Mouse (Mus musculus) c-Kit-positive CD71-positive TER-119-negative erythroid progenitor cells, embryonic 14.5 days (primary cell): ENCODE results near the gene Ldb1.
"Not testable (repeated sequence)": the region's sequence is repeated elsewhere in the genome, so short reads cannot be mapped to it uniquely, and the experiment has no call there.

ENCODE experiments used
- DNase-seq: peaks from one replicate; pipeline ENCODE4 v3.0.0-alpha.2; 2013; ENCODE audit warnings: low read depth

Gene Ldb1

DNA sequence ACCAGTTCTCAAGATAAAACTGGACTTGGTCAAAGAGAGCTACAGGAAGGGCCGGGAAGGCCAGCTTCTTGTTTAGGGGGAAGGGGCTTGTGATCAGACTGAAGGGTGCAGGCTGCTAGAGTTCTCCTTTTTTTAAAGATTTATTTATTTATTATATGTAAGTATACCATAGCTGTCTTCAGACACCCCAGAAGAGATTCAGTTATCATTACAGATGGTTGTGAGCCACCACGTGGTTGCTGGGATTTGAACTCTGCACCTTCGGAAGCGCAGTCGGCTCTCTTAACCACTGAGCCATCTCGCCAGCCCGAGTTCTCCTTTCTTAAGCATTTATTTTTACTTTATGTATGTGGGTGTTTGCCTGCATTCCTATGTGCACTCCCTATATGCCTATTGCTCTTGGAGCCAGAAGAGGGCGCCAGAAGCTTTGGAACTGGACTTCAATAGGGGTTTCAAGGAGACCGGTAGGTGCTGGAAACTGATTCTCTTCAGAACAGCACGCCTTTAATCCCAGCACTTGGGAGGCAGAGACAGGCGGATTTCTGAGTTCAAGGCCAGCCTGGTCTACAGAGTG lies 16.2 kb downstream of the Ldb1 start:
- no peak for DNase-seq

DNA sequence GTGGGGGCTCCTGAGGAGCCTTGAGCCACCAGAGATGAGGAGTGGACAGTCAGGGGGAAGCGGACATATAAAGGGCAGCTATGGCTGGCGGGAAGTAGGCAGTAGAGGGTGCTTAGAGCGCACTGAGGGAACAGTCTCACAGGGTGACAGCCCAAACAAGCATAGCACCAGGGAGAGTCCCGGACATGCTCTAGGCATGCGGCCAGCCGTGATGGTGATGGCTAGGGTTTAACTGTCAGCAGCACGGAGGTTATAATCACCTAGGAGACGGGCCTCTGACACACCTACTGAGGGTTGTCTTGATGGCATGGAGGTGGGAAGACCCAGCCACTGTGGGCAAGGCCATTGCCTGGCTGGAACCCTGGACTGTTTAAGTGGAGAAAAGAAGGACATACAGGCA lies 18.4 kb downstream of the Ldb1 start:
- DNase-seq, result no peak

DNA sequence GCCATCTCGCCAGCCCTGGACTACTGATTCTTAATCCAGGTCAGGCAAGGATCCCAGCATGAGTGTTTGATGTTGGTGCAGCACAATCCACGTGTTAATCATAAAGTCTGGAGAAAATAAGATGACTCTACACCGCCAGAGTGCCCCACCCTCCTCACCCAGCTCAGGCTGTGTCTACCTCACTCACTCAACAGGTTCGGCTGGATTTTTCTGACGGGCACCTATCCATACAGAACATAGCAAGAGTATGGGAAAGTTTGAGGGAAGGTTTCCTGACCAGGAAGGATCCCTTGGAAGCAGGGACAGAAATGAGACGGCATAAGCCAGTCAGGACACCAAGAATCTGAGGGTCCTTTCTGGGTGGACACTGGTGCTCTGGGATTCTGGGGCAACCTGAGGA lies 20.1 kb downstream of the Ldb1 start:
- no peak for DNase-seq

DNA sequence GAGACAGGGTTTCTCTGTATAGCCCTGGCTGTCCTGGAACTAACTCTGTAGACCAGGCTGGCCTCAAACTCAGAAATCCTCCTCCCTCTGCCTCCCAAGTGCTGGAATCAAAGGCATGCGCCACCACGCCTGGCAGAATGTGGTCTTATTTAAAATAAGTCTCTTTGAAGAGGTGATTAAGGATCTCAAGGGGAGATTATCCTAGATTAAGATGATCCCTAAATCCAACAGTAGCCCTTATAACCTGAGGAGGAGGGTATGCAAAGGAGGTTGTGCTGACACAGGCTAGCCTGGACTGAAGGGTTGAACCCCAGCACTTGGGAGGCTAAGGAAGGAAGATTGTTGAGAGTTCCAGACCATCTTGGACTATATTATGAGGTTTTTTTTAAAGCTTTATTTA lies 29.0 kb downstream of the Ldb1 start:
- no peak for DNase-seq

DNA sequence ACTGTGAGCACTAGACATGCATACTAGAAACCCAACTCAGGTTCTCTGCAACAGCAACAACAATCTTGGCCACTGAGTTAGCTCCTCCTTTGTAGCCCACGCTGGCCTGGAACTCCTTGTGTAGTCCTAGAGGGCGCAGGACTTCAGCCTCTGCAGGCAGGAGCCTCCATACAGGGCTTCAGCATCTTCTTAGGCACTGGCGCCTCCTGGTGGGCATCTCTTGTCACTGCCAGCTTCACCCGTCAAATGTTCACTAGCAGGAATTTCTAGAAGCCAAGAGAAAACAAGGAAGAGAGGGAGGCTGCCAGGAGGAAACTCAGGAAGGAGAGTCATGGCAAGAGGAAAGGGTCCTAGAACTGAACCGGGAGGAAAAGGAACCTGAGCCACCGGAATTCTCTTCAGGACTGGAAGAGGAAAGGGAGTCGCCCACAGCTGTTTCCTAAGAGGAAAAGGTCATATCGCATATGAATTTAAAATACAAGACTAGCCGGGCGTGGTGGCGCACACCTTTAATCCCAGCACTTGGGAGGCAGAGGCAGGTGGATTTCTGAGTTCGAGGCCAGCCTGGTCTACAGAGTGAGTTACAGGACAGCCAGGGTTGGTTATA lies 30.3 kb downstream of the Ldb1 start:
- peak; percentile 79 for DNase-seq

DNA sequence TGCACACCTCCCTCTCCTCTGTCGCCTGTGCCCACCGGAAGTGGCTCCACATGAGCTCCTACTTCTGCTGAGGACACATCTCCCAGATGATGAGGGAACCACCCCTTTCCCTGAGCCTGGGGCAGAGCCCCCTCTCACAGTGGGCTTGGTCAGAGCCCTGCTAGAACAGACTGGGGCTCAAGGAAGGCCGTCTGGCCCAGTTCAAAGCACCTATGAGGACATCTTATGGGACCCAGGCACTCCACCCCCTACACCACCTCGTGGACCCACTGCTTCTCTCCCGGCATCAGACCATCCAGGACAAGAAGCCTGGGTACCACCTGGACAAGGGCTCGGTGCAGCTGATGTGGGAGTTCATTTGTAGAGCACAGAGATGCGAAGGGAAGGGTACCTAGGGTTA lies 39.3 kb downstream of the Ldb1 start:
- DNase-seq, result no peak

DNA sequence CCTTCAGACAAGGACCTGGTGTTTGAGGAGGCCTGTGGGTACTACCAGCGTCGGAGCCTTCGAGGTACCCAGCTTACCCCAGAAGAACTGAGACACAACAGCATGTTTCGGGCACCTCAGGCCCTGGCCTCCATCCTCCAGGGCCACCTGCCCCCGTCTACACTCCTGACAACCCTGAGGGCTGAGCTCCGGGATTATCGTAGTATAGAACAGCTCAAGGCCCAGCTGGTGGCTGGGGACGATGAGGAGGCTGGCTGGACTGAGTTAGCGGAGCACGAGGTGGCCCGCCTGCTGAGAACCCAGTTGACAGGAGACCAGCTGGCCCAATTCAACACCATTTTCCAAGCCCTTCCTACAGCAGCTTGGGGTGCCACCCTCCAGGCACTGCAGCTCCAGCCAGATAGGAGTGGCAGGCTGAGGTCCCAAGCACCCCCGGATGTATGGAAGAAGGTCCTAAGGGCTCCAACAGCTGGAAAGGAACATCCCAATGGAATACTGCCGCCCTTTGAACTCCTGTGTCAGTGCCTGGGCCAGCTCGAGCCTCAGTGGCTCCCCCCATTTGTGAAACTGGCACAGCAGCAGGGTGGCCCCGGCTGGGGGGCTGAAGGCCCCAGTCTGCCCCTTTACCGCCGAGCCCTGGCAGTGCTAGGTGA lies 40.1 kb downstream of the Ldb1 start:
- no peak for DNase-seq

DNA sequence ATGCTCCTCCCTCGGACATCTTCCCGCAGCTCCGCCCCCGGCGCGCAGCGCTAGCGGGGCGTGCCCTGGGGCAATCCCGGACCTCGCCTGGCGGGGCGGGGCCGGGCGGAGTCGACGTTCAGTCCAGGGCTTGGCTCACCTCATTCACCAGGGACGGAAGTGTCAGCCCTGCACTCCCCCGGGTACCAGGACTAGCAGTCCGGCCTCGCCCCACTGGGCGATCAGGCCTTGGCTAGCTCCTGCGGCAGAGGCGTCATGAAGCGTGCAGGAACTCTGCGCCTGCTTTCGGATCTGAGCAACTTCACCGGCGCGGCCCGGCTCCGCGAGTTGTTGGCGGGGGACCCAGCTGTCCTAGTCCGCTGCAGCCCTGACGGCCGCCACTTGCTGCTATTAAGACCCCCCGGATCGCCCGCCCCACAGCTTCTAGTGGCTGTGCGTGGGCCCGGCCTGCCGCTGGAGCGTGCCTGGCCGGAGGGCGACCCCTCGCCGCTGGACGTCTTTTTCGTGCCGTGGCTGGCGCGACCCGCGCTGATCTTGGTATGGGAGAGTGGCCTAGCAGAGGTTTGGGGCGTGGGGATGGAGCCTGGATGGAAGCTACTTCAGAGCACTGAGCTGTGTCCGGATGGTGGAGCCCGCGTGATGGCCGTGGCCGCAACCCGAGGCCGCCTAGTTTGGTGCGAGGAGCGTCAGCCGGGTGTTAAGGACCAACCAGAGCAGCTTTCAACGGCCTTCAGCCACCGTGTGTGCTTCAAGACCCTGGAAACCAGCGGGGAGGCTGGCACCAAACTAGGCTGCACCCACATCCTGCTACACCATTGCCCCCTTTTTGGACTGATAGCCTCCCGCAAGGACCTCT lies 41.4 kb downstream of the Ldb1 start, which contains the start of gene Hps6:
TSS of gene Hps6 (plus strand) at position 138 of the 856 bp plus-strand sequence.
- peak; percentile 81 for DNase-seq

DNA sequence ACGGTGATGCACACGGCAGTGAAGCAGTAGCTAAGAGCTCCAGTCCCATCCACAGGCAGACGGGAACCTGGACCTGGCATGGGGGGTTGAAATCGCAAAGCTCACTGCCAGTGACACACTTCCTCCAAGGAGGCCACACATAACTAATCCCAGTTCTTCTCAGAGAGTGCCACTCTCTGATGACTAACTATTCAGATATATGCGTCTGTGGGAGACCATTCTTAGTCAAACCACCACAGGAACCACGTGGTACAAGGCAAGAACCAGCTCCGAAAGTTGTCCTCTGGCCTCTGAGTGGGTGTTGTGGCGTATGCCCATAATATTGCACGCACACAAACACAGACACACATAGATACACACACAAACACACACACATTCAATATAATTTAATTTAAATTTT lies 42.7 kb downstream of the Ldb1 start:
- DNase-seq, result no peak

DNA sequence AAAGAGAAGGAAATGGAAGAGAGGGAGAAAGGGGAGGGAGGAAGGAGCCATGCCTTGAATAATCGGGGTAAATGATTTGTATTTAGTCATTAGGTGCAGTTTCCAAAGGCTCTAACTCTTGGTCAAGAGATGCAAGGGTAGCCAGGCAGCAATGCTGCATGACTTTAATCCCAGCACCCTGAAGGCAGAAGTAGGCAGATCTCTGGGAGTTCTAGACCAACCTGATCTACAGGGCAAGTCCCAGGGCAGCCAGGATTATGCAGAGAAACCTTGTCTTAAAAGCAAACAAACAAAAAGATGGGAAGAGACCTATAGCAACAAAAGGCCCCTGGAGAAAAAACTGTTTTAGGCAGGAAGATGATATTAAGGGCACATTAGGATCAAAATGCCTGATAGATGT lies 45.6 kb downstream of the Ldb1 start:
- no peak for DNase-seq

DNA sequence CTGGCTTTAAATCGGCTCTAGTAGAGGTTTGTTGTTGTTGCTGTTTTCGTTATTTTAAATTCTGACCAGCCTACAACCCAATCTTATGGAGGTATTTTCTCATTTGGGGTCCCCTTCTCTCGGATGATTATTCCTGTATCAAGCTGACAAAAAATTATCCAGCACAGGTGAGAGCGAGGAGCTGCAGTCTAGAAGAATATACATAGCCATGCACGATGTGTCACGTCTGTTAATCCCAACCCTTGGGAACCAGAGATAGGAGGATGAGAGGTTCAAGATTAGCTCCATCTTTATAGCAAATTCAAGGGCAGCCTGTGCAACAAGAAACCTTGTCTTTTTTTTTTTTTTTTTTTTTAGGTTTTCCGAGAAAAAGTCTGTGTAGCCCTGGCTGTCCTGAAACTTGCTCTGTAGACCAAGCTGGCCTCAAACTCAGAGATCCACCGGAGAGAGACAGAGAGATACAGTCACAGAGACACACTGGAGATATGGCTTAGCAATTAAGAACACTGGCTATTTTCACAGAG lies 46.3 kb downstream of the Ldb1 start:
- DNase-seq, result no peak

DNA sequence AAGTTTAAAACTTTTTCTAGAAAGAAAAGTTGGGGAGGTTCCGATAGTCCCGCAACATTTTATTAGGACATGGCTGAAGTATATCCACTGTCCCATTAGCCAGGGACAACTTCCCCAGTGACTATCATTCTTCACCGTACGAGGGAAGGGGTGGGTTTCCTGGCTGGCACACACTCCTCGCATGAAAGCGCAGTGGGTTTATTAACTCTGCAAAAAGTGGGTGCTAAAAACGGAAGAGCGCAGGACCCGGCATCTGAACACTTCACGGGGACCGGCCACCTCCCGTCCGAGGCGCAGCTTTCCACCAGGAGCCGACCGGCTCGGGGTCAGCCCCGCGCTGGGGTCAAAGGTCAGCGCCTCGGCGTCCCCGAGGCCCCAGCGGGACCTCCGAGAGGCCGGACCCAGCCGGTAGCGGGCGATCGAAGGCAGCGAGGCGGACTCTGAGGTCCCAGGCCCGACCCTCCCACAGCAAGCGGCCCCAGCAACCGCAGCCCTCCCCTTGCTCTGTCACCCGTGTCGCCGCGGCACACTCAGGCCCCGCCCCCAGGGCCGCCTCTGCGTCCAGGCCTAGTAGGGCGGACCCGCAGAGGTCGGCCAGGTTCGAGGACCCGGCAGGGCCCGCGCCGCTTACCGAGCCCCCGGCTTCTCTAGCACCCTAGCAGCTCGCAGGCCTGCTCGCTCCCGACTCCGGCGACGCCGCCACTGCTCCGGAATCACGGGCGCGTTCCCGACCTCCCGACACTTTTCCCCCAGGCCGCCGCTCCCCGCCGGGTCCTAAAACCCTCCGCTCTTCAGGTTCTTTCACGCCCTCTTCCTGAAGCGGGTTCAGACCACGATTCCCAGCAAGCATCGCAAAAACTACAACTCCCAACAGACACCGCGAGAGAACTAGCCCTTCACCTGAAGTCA lies 47.0 kb downstream of the Ldb1 start, which contains the start of gene Armh3:
TSS of gene Armh3 (minus strand) at position 704 of the 909 bp plus-strand sequence.
- DNase-seq, result peak; percentile 92

DNA sequence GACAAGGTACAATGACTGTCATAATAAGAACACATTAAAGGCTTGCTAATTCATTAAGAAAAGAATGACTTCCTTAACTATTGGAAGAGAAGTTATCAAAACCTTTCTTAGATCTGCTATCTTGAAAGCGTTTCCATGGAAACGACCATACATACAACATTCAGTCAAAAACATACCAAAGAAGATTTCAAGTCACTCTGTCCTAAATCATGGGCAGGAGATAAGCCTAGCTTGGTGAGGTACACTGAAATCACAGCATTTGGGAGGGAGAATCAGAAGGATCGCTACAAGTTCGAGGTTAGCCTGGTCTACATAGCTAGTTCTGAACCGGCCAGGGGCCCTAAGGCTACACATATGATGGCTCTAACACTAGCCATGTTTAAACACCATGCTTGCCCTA lies 47.6 kb downstream of the Ldb1 start:
- no peak for DNase-seq

DNA sequence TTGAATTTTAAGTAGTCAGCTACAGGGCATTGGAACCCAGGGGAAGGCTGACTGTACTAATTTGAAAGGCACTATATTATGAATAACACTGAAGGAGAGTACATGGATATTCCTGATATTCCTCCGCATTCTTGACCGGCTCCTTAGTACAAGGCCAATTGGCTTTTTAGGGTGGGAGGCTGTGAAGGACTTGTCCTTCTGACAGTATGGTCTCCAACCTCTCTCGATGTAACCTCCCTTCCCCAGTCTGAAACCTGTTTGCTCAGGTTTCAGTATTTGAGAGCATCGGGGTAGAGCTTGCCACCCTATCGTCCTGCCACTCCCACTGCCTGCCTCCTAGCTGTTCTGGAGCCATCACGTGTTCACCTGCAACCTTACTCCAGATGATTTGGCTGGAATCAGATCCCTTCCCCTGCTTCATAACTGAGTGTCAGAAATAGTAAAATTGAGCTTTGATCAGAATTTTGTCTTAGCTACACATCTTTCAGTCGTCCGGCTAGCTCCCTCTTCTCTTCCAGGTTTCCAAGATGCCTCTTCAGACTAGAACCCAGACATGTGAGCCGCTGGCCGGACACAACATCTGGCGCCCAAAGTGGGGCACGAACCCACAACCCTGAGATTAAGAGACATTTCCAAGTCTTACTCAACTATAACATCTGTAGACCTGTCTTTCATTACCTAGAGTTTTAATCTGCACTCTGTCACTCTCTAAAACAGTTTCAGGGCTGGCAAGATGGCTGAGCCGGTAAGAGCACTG lies 50.9 kb downstream of the Ldb1 start:
- DNase-seq, result no peak

DNA sequence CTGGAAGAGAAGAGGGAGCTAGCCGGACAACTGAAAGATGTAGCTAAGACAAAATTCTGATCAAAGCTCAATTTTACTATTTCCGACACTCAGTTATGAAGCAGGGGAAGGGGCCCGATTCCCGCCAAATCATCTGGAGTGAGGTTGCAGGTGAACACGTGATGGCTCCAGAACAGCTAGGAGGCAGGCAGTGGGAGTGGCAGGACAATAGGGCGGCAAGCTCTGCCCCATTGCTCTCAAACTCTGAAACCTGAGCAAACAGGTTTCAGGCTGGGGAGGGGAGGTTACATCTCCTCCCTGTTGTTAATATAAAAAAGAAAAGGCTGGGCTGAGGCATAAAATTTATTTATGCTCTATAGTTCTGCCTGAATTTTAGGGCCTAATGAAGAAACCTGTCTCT lies 51.6 kb downstream of the Ldb1 start:
- DNase-seq, result not testable (repeated sequence)

DNA sequence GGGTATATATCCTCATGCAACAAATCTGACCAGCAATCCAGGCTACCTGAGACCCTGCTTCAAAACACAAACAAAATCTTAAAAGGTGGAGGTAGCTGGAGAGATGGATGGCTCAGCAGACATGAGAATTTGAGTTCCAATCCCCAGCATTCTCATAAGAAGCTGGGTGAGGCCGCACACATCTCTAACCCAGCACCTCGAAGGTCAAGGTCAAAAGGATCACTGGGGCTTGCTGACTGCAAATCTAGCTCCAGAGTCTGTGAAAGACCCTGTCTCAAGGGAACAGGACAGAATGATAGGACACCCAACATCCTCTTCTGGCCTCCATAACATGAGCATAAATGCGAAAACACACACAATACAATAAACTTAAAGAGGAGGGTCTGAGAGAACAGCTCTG lies 53.8 kb downstream of the Ldb1 start:
- DNase-seq, result no peak

DNA sequence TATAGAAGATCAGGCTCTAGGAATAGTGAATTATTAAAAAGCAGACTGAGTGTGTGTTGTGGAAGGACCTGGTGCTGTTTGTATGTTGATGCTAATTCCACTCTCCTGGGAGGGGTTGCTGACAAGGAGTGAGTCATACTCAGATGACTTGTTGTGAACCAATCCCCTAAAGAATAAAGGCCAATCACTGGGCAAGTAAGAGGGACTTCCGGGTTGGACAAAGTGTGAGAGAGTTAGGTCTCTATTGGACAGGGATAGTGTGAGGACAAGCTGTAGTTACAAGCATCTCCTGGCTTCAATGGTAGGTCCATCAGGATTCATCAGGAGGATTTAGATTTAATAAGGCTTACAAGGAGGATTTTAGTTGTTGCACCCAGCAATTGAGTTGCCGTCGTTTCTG lies 56.8 kb downstream of the Ldb1 start:
- no peak for DNase-seq

DNA sequence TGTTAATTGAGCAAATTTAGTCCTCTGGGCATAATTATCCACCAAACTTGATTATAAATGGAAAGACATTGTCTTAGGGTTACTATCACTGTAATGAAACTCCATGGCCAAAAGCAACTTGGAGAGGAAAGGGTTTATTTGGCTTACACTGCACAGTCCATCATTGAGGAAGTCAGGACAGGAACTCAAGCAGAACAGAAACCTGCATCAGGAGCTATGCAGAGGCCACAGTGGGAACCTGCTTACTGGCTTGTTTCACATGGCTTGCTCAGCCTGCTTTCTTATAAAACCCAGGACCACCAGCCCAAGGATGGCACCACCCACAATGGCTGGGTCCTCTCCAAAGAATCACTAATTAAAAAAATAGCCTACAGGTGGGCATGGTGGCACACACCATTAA lies 60.6 kb downstream of the Ldb1 start:
- no peak for DNase-seq
